Mouse (Mus musculus) liver, embryonic 16.5 days (tissue): ENCODE results near the gene Kdm3a. TPM values are rescaled to one million over a fixed set of nuclear protein-coding genes. Genes with fewer than 3 reads are reported as not detected.

Experiments
- ATAC-seq: fragments of 200-750 bp; cut with Nextera tagmentation; 2 replicates; pipeline ENCODE4 v1.8.0; 2017; ENCODE audit warnings: low read depth, mild to moderate bottlenecking, moderate number of reproducible peaks, moderate library complexity
- H3K27ac ChIP-seq: fragments of 300-500 bp; sonication (generic); 2 replicates; pipeline ENCODE4 v1.5.1; 2014; ENCODE audit warnings: mild to moderate bottlenecking, low read length
- H3K27me3 ChIP-seq: fragments of 300-500 bp; sonication (generic); 2 replicates; pipeline ENCODE4 v1.6.1; 2014; ENCODE audit warnings: low read depth, low read length, mixed read lengths; ENCODE audit not compliant: control insufficient read depth, insufficient read depth
- H3K36me3 ChIP-seq: fragments of 300-500 bp; sonication (generic); 2 replicates; pipeline ENCODE4 v1.6.1; 2014; ENCODE audit warnings: mild to moderate bottlenecking; ENCODE audit not compliant: control insufficient read depth, insufficient read depth
- H3K4me1 ChIP-seq: fragments of 300-500 bp; sonication (generic); 2 replicates; pipeline ENCODE4 v1.6.1; 2014; ENCODE audit warnings: low read depth, low read length, mixed read lengths; ENCODE audit not compliant: control insufficient read depth
- H3K4me2 ChIP-seq: fragments of 300-500 bp; sonication (generic); 2 replicates; pipeline ENCODE4 v1.6.1; 2014; ENCODE audit warnings: low read depth, low read length, mixed read lengths
- H3K4me3 ChIP-seq: fragments of 300-500 bp; sonication (generic); 2 replicates; pipeline ENCODE4 v1.5.1; 2014; ENCODE audit warnings: low read depth, mild to moderate bottlenecking, low read length
- H3K9ac ChIP-seq: fragments of 300-500 bp; sonication (generic); 2 replicates; pipeline ENCODE4 v1.6.1; 2014; ENCODE audit warnings: low read depth, low read length
- H3K9me3 ChIP-seq: fragments of 300-500 bp; sonication (generic); replicated peaks from 2 replicates; pipeline ENCODE4 v1.6.1; 2016; ENCODE audit warnings: low read length; ENCODE audit not compliant: control insufficient read depth
- WGBS: fragments of 180-500 bp; shearing (Covaris S2); extraction: QIAGEN DNeasy Blood & Tissue Kit; methylation state at CpG from one replicate; pipeline ENCODE4 v1.1.7; 2014; ENCODE audit not compliant: insufficient replicate concordance; 5-methylcytosine and 5-hydroxymethylcytosine counted together
- polyA plus RNA-seq: library from polyadenylated mRNA; unstranded; fragments of >200 nt; fragmentation: Nextera tagmentation; extraction: Ambion mirVana; gene quantifications from 2 replicates; pipeline ENCODE4 v1.2.1, GENCODE M21; 2015

The Kdm3a gene
- polyA plus RNA-seq, 1 experiment from 2014 or later, result 18.4 TPM

- H3K4me3 ChIP-seq, result no peak overlapping the region
- no peak for ATAC-seq
- peaks cover 46% of the 10 kb centered on the region for H3K36me3 ChIP-seq
- no peak overlapping the region for H3K27ac ChIP-seq
- no peak overlapping the region for H3K4me2 ChIP-seq
- H3K4me1 ChIP-seq, result peaks cover 16% of the 10 kb centered on the region
- H3K9me3 ChIP-seq, result no peaks in the 10 kb centered on the region
- no peaks in the 10 kb centered on the region for H3K27me3 ChIP-seq
- H3K9ac ChIP-seq, result no peak overlapping the region
- WGBS, result 79% methylated on average over 3 of the region's 3 CpGs
Observed at GRCm38 (mm10) chr6:71607756-71608155, 25.0 kb downstream of the Kdm3a start.

- no peak for ATAC-seq
- Histone ChIP-seq H3K27me3 (no peaks in the 10 kb centered on the region), H3K4me3 (no peak overlapping the region), H3K9me3 (no peaks in the 10 kb centered on the region), H3K4me2 (no peak overlapping the region), H3K36me3 (peaks cover 52% of the 10 kb centered on the region), H3K27ac (no peak overlapping the region), H3K4me1 (no peaks in the 10 kb centered on the region), H3K9ac (no peak overlapping the region)
- WGBS, result 84% methylated on average over 4 of the region's 4 CpGs
Observed at GRCm38 (mm10) chr6:71590154-71590553, 42.6 kb downstream of the Kdm3a start.

GRCm38 (mm10) chr6:71589401-71589800 lies 43.4 kb downstream of the Kdm3a start:
- 74% methylated on average over 1 of the region's 1 CpGs for WGBS
- ATAC-seq, result no peak
- no peak overlapping the region for H3K4me3 ChIP-seq
- H3K9ac ChIP-seq, result no peak overlapping the region
- no peaks in the 10 kb centered on the region for H3K9me3 ChIP-seq
- no peak overlapping the region for H3K27ac ChIP-seq
- H3K4me1 ChIP-seq, result no peaks in the 10 kb centered on the region
- peaks cover 47% of the 10 kb centered on the region for H3K36me3 ChIP-seq
- H3K27me3 ChIP-seq, result no peaks in the 10 kb centered on the region
- H3K4me2 ChIP-seq, result no peak overlapping the region

GRCm38 (mm10) chr6:71583198-71583597 lies 49.6 kb downstream of the Kdm3a start:
- H3K36me3 ChIP-seq, result peaks cover 8% of the 10 kb centered on the region; the same call in 1 of the 2 replicates
- no peaks in the 10 kb centered on the region for H3K4me1 ChIP-seq
- 86% methylated on average over 4 of the region's 4 CpGs for WGBS
- H3K4me2 ChIP-seq, result no peak overlapping the region
- H3K27me3 ChIP-seq, result no peaks in the 10 kb centered on the region
- H3K27ac ChIP-seq, result no peak overlapping the region
- no peaks in the 10 kb centered on the region for H3K9me3 ChIP-seq
- ATAC-seq, result no peak
- no peak overlapping the region for H3K4me3 ChIP-seq
- no peak overlapping the region for H3K9ac ChIP-seq

- Histone ChIP-seq H3K4me2 (no peak overlapping the region), H3K36me3 (peaks cover 8% of the 10 kb centered on the region), H3K9ac (no peak overlapping the region), H3K27me3 (no peaks in the 10 kb centered on the region), H3K27ac (no peak overlapping the region), H3K4me1 (peaks cover 11% of the 10 kb centered on the region), H3K9me3 (no peaks in the 10 kb centered on the region), H3K4me3 (no peak overlapping the region)
- WGBS, result 90% methylated on average over 11 of the region's 11 CpGs
- ATAC-seq, result no peak
Observed at GRCm38 (mm10) chr6:71579478-71579877, 53.3 kb downstream of the Kdm3a start.

- Histone ChIP-seq H3K9me3 (no peaks in the 10 kb centered on the region), H3K4me1 (peaks cover 11% of the 10 kb centered on the region), H3K36me3 (peaks cover 9% of the 10 kb centered on the region), H3K4me2 (no peak overlapping the region), H3K9ac (no peak overlapping the region), H3K27me3 (no peaks in the 10 kb centered on the region), H3K27ac (0 out of 2 replicates have a peak overlapping the region, but pooled peaks have one; percentile 31), H3K4me3 (no peak overlapping the region)
- WGBS, result 54% methylated on average over 1 of the region's 1 CpGs
- peak; percentile 63 for ATAC-seq
Observed at GRCm38 (mm10) chr6:71575359-71575758, 57.4 kb downstream of the Kdm3a start.

- ATAC-seq, result no peak
- no peak overlapping the region for H3K4me2 ChIP-seq
- H3K36me3 ChIP-seq, result no peaks in the 10 kb centered on the region; the same call in none of the 2 replicates
- WGBS, result 59% methylated on average over 2 of the region's 2 CpGs
- no peak overlapping the region for H3K9ac ChIP-seq
- no peaks in the 10 kb centered on the region for H3K4me1 ChIP-seq
- no peak overlapping the region for H3K27ac ChIP-seq
- no peak overlapping the region for H3K4me3 ChIP-seq
- H3K27me3 ChIP-seq, result no peaks in the 10 kb centered on the region
- H3K9me3 ChIP-seq, result no peaks in the 10 kb centered on the region
Observed at GRCm38 (mm10) chr6:71569025-71569424, 63.8 kb downstream of the Kdm3a start.

- no peaks in the 10 kb centered on the region for H3K27me3 ChIP-seq
- no peak overlapping the region for H3K27ac ChIP-seq
- no peaks in the 10 kb centered on the region for H3K4me1 ChIP-seq
- H3K4me2 ChIP-seq, result no peak overlapping the region
- no peak overlapping the region for H3K4me3 ChIP-seq
- 85% methylated on average over 3 of the region's 3 CpGs for WGBS
- no peaks in the 10 kb centered on the region; the same call in none of the 2 replicates for H3K36me3 ChIP-seq
- no peak overlapping the region for H3K9ac ChIP-seq
- no peaks in the 10 kb centered on the region for H3K9me3 ChIP-seq
- no peak for ATAC-seq
Observed at GRCm38 (mm10) chr6:71568616-71569015, 64.2 kb downstream of the Kdm3a start.

- H3K9ac ChIP-seq, result no peak overlapping the region
- H3K4me2 ChIP-seq, result no peak overlapping the region
- 83% methylated on average over 2 of the region's 2 CpGs for WGBS
- H3K36me3 ChIP-seq, result no peaks in the 10 kb centered on the region
- no peaks in the 10 kb centered on the region for H3K27me3 ChIP-seq
- H3K4me3 ChIP-seq, result no peak overlapping the region
- H3K27ac ChIP-seq, result no peak overlapping the region
- H3K9me3 ChIP-seq, result no peaks in the 10 kb centered on the region
- no peaks in the 10 kb centered on the region; the same call in 1 of the 2 replicates for H3K4me1 ChIP-seq
- no peak for ATAC-seq
Observed at GRCm38 (mm10) chr6:71556826-71557225, 76.0 kb downstream of the Kdm3a start.
